Mouse (Mus musculus): ENCODE results near the gene Pfn1. TPM values are rescaled to one million over a fixed set of nuclear protein-coding genes. Genes with fewer than 3 reads are reported as not detected.

The Pfn1 gene
- polyA plus RNA-seq, 1 experiment, result 2,636 TPM

DNA sequence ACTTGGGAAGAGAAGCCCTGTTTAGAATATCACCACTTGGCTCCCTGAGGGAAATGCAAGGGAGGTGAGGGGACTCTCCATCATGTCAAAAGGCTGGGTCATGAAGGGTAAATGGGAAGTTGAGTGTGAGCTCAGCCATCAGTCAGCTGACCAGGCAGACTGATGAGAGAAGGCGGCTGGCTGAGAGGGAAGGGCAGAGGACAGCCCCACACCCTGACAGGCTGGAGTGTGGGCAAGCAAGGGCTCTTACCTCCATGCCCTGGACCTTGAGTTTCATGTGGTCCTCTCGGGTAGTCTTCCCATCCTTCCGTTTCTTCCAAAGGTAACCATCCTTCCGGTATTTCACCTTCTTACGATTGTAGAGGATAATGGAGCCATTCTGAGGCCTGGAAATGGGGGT, 29.2 kb upstream of the Pfn1 start:
- no peak overlapping the region for H3K4me3 ChIP-seq
- H3K4me2 ChIP-seq (ENCODE audit: low read depth), result no peak overlapping the region
- no peaks in the 10 kb centered on the region for H3K79me2 ChIP-seq (ENCODE audit: control insufficient read depth, insufficient read depth)
- no peak overlapping the region for H3ac ChIP-seq (ENCODE audit: control insufficient read depth, insufficient read length)
- peaks cover 7% of the 10 kb centered on the region for H3K36me3 ChIP-seq (ENCODE audit: control insufficient read depth, insufficient read depth)
- TF ChIP-seq TCF12 (IDR thresholded peaks at IDR 0.05; ENCODE audit: insufficient read depth, poor library complexity, severe bottlenecking) (no peak), POLR2A (IDR thresholded peaks at IDR 0.05; ENCODE audit: insufficient read length, low read depth) (no peak), MYOG (IDR thresholded peaks at IDR 0.05; ENCODE audit: control insufficient read depth in 1 of 3, insufficient read depth in 1 of 3, insufficient read length in 2 of 3, low read depth in 2 of 3) (no peak), TCF3 (IDR thresholded peaks at IDR 0.05; ENCODE audit: insufficient read length, low read depth) (no peak), USF1 (IDR thresholded peaks at IDR 0.05; ENCODE audit: low read depth) (no peak), E2F4 (IDR thresholded peaks at IDR 0.05; ENCODE audit: insufficient read depth) (no peak), MAX (IDR thresholded peaks at IDR 0.05; ENCODE audit: low read depth) (no peak)
- no peaks in the 10 kb centered on the region for H3K27me3 ChIP-seq (ENCODE audit: control insufficient read depth, insufficient read depth, insufficient read length)

DNA sequence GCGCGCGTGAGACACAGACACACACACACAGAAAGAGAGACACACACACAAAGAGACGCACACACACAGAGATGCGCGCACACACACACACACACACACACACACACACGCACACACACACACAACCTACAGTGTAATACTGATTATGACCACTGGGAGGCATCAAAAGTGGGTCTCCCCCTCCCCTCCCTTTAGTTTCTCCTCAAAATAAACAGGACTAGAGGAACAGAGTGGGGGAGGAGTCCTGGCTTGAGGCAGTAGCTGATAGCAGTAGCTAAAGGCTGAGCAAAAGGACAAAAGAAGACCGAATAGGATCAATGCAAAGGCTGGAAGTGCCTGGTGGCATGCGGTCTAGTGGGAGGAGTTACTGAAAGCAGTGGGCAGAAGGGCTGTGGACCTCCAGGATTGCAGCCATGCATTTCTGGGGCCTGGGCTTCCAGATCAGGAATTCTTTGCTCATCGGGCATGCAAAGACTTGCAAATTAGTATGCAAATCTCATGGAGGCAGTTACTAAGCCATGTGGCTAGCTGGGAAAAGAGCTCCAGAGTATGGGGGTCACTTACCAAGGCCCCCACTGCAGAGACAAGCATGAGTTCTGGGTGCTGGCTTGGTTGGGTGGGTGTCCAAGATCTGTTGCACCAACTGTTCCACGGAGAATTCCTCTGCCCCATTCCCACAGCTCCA, 27.6 kb upstream of the Pfn1 start:
- peaks cover 9% of the 10 kb centered on the region for H3K36me3 ChIP-seq (ENCODE audit: control insufficient read depth, insufficient read depth)
- no peak overlapping the region for H3ac ChIP-seq (ENCODE audit: control insufficient read depth, insufficient read length)
- H3K4me2 ChIP-seq (ENCODE audit: low read depth), result no peak overlapping the region
- no peak overlapping the region for H3K4me3 ChIP-seq
- H3K79me2 ChIP-seq (ENCODE audit: control insufficient read depth, insufficient read depth), result no peaks in the 10 kb centered on the region
- no peaks in the 10 kb centered on the region for H3K27me3 ChIP-seq (ENCODE audit: control insufficient read depth, insufficient read depth, insufficient read length)
- TF ChIP-seq MYOD1 (IDR thresholded peaks at IDR 0.05; ENCODE audit: control insufficient read depth in 1 of 3, insufficient read length in 2 of 3, low read depth in 2 of 3) (no peak), SRF (IDR thresholded peaks at IDR 0.05; ENCODE audit: control insufficient read depth, insufficient read length, low read depth) (no peak), TCF3 (IDR thresholded peaks at IDR 0.05; ENCODE audit: insufficient read length, low read depth) (no peak), MYOG (IDR thresholded peaks at IDR 0.05; ENCODE audit: control insufficient read depth in 1 of 3, insufficient read depth in 1 of 3, insufficient read length in 2 of 3, low read depth in 2 of 3) (no peak), POLR2A (IDR thresholded peaks at IDR 0.05; ENCODE audit: insufficient read length, low read depth) (no peak), E2F4 (IDR thresholded peaks at IDR 0.05; ENCODE audit: insufficient read depth) (no peak), CEBPB (IDR thresholded peaks at IDR 0.05; ENCODE audit: insufficient read depth, poor library complexity, severe bottlenecking) (no peak), TCF12 (IDR thresholded peaks at IDR 0.05; ENCODE audit: insufficient read depth, poor library complexity, severe bottlenecking) (no peak), MAX (IDR thresholded peaks at IDR 0.05; ENCODE audit: low read depth) (no peak), POLR2AphosphoS2 (IDR thresholded peaks at IDR 0.05; ENCODE audit: insufficient read length, low read depth) (no peak), USF1 (IDR thresholded peaks at IDR 0.05; ENCODE audit: low read depth) (no peak)

DNA sequence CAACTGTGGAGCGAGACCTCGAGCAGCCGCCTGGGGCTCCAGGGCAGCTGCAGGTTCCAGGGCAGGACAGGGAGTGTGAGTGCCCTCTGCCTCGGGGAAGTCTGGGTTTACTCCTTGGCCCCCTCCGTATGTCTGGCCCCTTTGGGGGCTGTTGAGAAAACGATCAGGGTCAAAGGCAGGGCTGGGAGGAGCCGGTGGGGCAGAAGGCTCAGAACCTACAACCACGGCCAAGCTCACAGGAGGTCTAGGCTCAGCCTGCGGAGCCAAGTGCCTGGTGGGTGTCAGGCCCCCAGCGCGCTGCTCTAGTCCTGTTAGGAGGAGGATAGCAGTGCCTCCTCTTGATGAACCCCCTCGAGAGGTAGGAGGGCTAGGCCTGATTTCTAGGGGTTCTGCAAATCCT, 26.7 kb upstream of the Pfn1 start:
- Histone ChIP-seq H3ac (ENCODE audit: control insufficient read depth, insufficient read length) (no peak overlapping the region), H3K27me3 (ENCODE audit: control insufficient read depth, insufficient read depth, insufficient read length) (no peaks in the 10 kb centered on the region), H3K4me3 (no peak overlapping the region), H3K36me3 (ENCODE audit: control insufficient read depth, insufficient read depth) (peaks cover 9% of the 10 kb centered on the region), H3K79me2 (ENCODE audit: control insufficient read depth, insufficient read depth) (no peaks in the 10 kb centered on the region), H3K4me2 (ENCODE audit: low read depth) (no peak overlapping the region)
- no peak for TF ChIP-seq MAX (IDR thresholded peaks at IDR 0.05; ENCODE audit: low read depth)
- TF ChIP-seq MYOD1 (IDR thresholded peaks at IDR 0.05; ENCODE audit: control insufficient read depth in 1 of 3, insufficient read length in 2 of 3, low read depth in 2 of 3), result no peak
- TF ChIP-seq SRF (IDR thresholded peaks at IDR 0.05; ENCODE audit: control insufficient read depth, insufficient read length, low read depth), result no peak
- no peak for TF ChIP-seq TCF3 (IDR thresholded peaks at IDR 0.05; ENCODE audit: insufficient read length, low read depth)
- TF ChIP-seq REST (IDR thresholded peaks at IDR 0.05; ENCODE audit: insufficient read depth, insufficient read length), result no peak
- no peak for TF ChIP-seq USF1 (IDR thresholded peaks at IDR 0.05; ENCODE audit: low read depth)
- TF ChIP-seq POLR2A (IDR thresholded peaks at IDR 0.05; ENCODE audit: insufficient read length, low read depth), result no peak
- TF ChIP-seq TCF12 (IDR thresholded peaks at IDR 0.05; ENCODE audit: insufficient read depth, poor library complexity, severe bottlenecking), result no peak
- TF ChIP-seq E2F4 (IDR thresholded peaks at IDR 0.05; ENCODE audit: insufficient read depth), result no peak
- no peak for TF ChIP-seq POLR2AphosphoS2 (IDR thresholded peaks at IDR 0.05; ENCODE audit: insufficient read length, low read depth)
- no peak for TF ChIP-seq MYOG (IDR thresholded peaks at IDR 0.05; ENCODE audit: control insufficient read depth in 1 of 3, insufficient read depth in 1 of 3, insufficient read length in 2 of 3, low read depth in 2 of 3)
- no peak for TF ChIP-seq CEBPB (IDR thresholded peaks at IDR 0.05; ENCODE audit: insufficient read depth, poor library complexity, severe bottlenecking)

DNA sequence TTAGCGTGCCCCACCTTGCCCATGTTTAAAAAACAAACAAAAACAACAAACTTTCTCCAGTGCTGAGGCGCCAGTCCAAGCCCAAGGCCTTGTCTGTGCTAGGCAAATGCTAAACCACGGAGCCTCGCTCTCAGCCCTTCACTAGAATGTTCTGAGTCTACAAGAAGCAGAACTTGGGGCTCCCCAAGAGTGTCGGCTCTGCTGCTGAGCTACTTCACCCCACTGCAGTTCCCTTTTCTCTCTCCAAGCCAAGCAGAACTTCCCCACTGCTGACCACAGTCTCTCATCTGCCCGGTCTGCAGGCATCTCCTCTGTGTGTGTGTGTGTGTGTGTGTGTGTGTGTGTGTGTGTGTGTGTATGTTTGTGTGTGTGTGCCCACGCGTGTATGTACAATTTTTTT, 25.4 kb upstream of the Pfn1 start:
- H3K4me2 ChIP-seq (ENCODE audit: low read depth), result no peak overlapping the region
- no peaks in the 10 kb centered on the region for H3K79me2 ChIP-seq (ENCODE audit: control insufficient read depth, insufficient read depth)
- no peak overlapping the region for H3K4me3 ChIP-seq
- H3ac ChIP-seq (ENCODE audit: control insufficient read depth, insufficient read length), result no peak overlapping the region
- no peaks in the 10 kb centered on the region for H3K27me3 ChIP-seq (ENCODE audit: control insufficient read depth, insufficient read depth, insufficient read length)
- no peak for TF ChIP-seq REST (IDR thresholded peaks at IDR 0.05; ENCODE audit: insufficient read depth, insufficient read length)
- TF ChIP-seq CEBPB (IDR thresholded peaks at IDR 0.05; ENCODE audit: insufficient read depth, poor library complexity, severe bottlenecking), result no peak
- TF ChIP-seq TCF12 (IDR thresholded peaks at IDR 0.05; ENCODE audit: insufficient read depth, poor library complexity, severe bottlenecking), result no peak
- no peak for TF ChIP-seq E2F4 (IDR thresholded peaks at IDR 0.05; ENCODE audit: insufficient read depth)
- no peak for TF ChIP-seq TCF3 (IDR thresholded peaks at IDR 0.05; ENCODE audit: insufficient read length, low read depth)
- no peak for TF ChIP-seq POLR2AphosphoS2 (IDR thresholded peaks at IDR 0.05; ENCODE audit: insufficient read length, low read depth)
- no peak for TF ChIP-seq MAX (IDR thresholded peaks at IDR 0.05; ENCODE audit: low read depth)
- no peak for TF ChIP-seq SRF (IDR thresholded peaks at IDR 0.05; ENCODE audit: control insufficient read depth, insufficient read length, low read depth)
- TF ChIP-seq POLR2A (IDR thresholded peaks at IDR 0.05; ENCODE audit: insufficient read length, low read depth), result no peak
- no peak for TF ChIP-seq MYOD1 (IDR thresholded peaks at IDR 0.05; ENCODE audit: control insufficient read depth in 1 of 3, insufficient read length in 2 of 3, low read depth in 2 of 3)
- peaks cover 9% of the 10 kb centered on the region for H3K36me3 ChIP-seq (ENCODE audit: control insufficient read depth, insufficient read depth)

All from myocyte (in vitro differentiated cells).